Mouse (Mus musculus) embryonic facial prominence, embryonic 11.5 days (tissue): ENCODE data around the gene Ermp1. TPM values are rescaled to one million over a fixed set of nuclear protein-coding genes. Genes with fewer than 3 reads are reported as not detected.
A peak's percentile ranks its signal among the peaks of the same experiment; 100 is the strongest.

Experiments used
- ATAC-seq: fragments of 200-750 bp; cut with Nextera tagmentation; replicated peaks from 2 replicates; pipeline ENCODE4 v1.8.0; 2017; ENCODE audit warnings: low read depth; ENCODE audit not compliant: insufficient number of reproducible peaks, low FRiP score, low TSS enrichment
- DNase-seq: peaks from one replicate; pipeline ENCODE4 v3.0.0-alpha.2; 2015; ENCODE audit warnings: low spot score
- H3K27ac ChIP-seq: fragments of 300-500 bp; sonication (generic); replicated peaks from 2 replicates; pipeline ENCODE4 v1.5.1; 2014; ENCODE audit warnings: mild to moderate bottlenecking, low read depth, low read length, control low read depth
- H3K27me3 ChIP-seq: fragments of 300-500 bp; sonication (generic); 2 replicates; pipeline ENCODE4 v1.6.1; 2014; ENCODE audit warnings: mild to moderate bottlenecking, low read length, moderate library complexity, mixed read lengths; ENCODE audit not compliant: control insufficient read depth, insufficient read depth
- H3K36me3 ChIP-seq: fragments of 300-500 bp; sonication (generic); replicated peaks from 2 replicates; pipeline ENCODE4 v1.6.1; 2014; ENCODE audit warnings: low read depth, mild to moderate bottlenecking, low read length, moderate library complexity, mixed read lengths; ENCODE audit not compliant: control insufficient read depth, insufficient read depth
- H3K4me1 ChIP-seq: fragments of 300-500 bp; sonication (generic); 2 replicates; pipeline ENCODE4 v1.6.1; 2014; ENCODE audit warnings: low read length, mixed read lengths; ENCODE audit not compliant: control insufficient read depth, insufficient read depth
- H3K4me2 ChIP-seq: fragments of 300-500 bp; sonication (generic); 2 replicates; pipeline ENCODE4 v1.6.1; 2014; ENCODE audit warnings: low read depth, mild to moderate bottlenecking, control low read depth, low read length, moderate library complexity
- H3K4me3 ChIP-seq: fragments of 300-500 bp; sonication (generic); 2 replicates; pipeline ENCODE4 v1.5.1; 2014; ENCODE audit warnings: low read depth, low read length, control low read depth
- H3K9ac ChIP-seq: fragments of 300-500 bp; sonication (generic); replicated peaks from 2 replicates; pipeline ENCODE4 v1.6.1; 2014; ENCODE audit warnings: mild to moderate bottlenecking, control low read depth, low read length
- H3K9me3 ChIP-seq: fragments of 300-500 bp; sonication (generic); replicated peaks from 2 replicates; pipeline ENCODE4 v1.6.1; 2016; ENCODE audit warnings: mild to moderate bottlenecking, low read length, inconsistent platforms, mixed read lengths; ENCODE audit not compliant: control insufficient read depth
- WGBS: fragments of 180-500 bp; shearing (Covaris S2); extraction: QIAGEN DNeasy Blood & Tissue Kit; methylation state at CpG from one replicate; pipeline ENCODE4 v1.1.7; 2014; 5-methylcytosine and 5-hydroxymethylcytosine counted together
- polyA plus RNA-seq: library from polyadenylated mRNA; unstranded; fragments of >200 nt; fragmentation: Nextera tagmentation; extraction: Ambion mirVana; gene quantifications from 2 replicates; pipeline ENCODE4 v1.2.1, GENCODE M21; 2014

Ermp1 gene
- polyA plus RNA-seq, 1 experiment from 2014 or later = 16.8 TPM

GRCm38 (mm10) chr19:29644747-29645146 lies 3.5 kb downstream of the Ermp1 start:
- H3K27ac ChIP-seq = no peak overlapping the region
- ATAC-seq (no peak), DNase-seq (no peak)
- H3K27me3 ChIP-seq = no peaks in the 10 kb centered on the region
- H3K9me3 ChIP-seq = no peaks in the 10 kb centered on the region
- no peak overlapping the region for H3K4me3 ChIP-seq
- 91% methylated on average over 6 of the region's 6 CpGs for WGBS
- no peaks in the 10 kb centered on the region for H3K36me3 ChIP-seq
- no peak overlapping the region for H3K4me2 ChIP-seq
- H3K9ac ChIP-seq = no peak overlapping the region
- H3K4me1 ChIP-seq = no peaks in the 10 kb centered on the region; the same call in none of the 2 replicates

- no peak for DNase-seq
- no peak overlapping the region for H3K9ac ChIP-seq
- H3K36me3 ChIP-seq = no peaks in the 10 kb centered on the region
- H3K27me3 ChIP-seq = no peaks in the 10 kb centered on the region
- H3K4me2 ChIP-seq = no peak overlapping the region
- no peaks in the 10 kb centered on the region for H3K9me3 ChIP-seq
- no peak overlapping the region for H3K27ac ChIP-seq
- 87% methylated on average over 11 of the region's 11 CpGs for WGBS
- H3K4me1 ChIP-seq = no peaks in the 10 kb centered on the region; the same call in none of the 2 replicates
- ATAC-seq = no peak
- H3K4me3 ChIP-seq = no peak overlapping the region
These were observed 4.9 kb downstream of the Ermp1 start for GRCm38 (mm10) chr19:29643194-29643922.

- Histone ChIP-seq H3K9ac (no peak overlapping the region), H3K9me3 (no peaks in the 10 kb centered on the region), H3K4me3 (no peak overlapping the region), H3K27ac (no peak overlapping the region), H3K27me3 (no peaks in the 10 kb centered on the region), H3K36me3 (no peaks in the 10 kb centered on the region), H3K4me1 (no peaks in the 10 kb centered on the region; the same call in none of the 2 replicates), H3K4me2 (no peak overlapping the region)
- ATAC-seq (no peak), DNase-seq (peak; percentile 37)
- 27% methylated on average over 6 of the region's 6 CpGs for WGBS
These were observed 6.0 kb downstream of the Ermp1 start for GRCm38 (mm10) chr19:29642211-29642610.

- Histone ChIP-seq H3K27me3 (no peaks in the 10 kb centered on the region), H3K9ac (peak overlapping the region; percentile 32; the same call in 1 of the 2 replicates), H3K4me3 (no peak overlapping the region), H3K27ac (peak overlapping the region; percentile 25; the same call in 1 of the 2 replicates), H3K9me3 (no peaks in the 10 kb centered on the region), H3K4me2 (no peak overlapping the region; the same call in 1 of the 2 replicates), H3K36me3 (no peaks in the 10 kb centered on the region), H3K4me1 (no peaks in the 10 kb centered on the region; the same call in none of the 2 replicates)
- ATAC-seq = no peak
- no peak for DNase-seq
- 37% methylated on average over 5 of the region's 5 CpGs for WGBS
These were observed 6.7 kb downstream of the Ermp1 start for GRCm38 (mm10) chr19:29641510-29641909.

- WGBS = 24% methylated on average over 7 of the region's 9 CpGs
- Histone ChIP-seq H3K4me1 (no peaks in the 10 kb centered on the region; the same call in none of the 2 replicates), H3K9ac (no peak overlapping the region), H3K27ac (peak overlapping the region; percentile 25; the same call in 1 of the 2 replicates), H3K36me3 (no peaks in the 10 kb centered on the region), H3K9me3 (no peaks in the 10 kb centered on the region), H3K4me3 (no peak overlapping the region), H3K4me2 (no peak overlapping the region; the same call in 1 of the 2 replicates), H3K27me3 (no peaks in the 10 kb centered on the region)
- peak; percentile 69 for DNase-seq
- ATAC-seq = no peak
These were observed 7.2 kb downstream of the Ermp1 start for GRCm38 (mm10) chr19:29641055-29641454.

- DNase-seq (no peak), ATAC-seq (no peak)
- H3K4me1 ChIP-seq = no peaks in the 10 kb centered on the region
- H3K9me3 ChIP-seq = no peaks in the 10 kb centered on the region
- H3K4me2 ChIP-seq = no peak overlapping the region
- no peak overlapping the region for H3K27ac ChIP-seq
- H3K36me3 ChIP-seq = 0 out of 2 replicates have a peak, but pooled peaks cover 6% of the 10 kb centered on the region
- no peaks in the 10 kb centered on the region for H3K27me3 ChIP-seq
- 81% methylated on average over 2 of the region's 2 CpGs for WGBS
- no peak overlapping the region for H3K4me3 ChIP-seq
- H3K9ac ChIP-seq = no peak overlapping the region
These were observed 36.1 kb downstream of the Ermp1 start for GRCm38 (mm10) chr19:29612102-29612501.

GRCm38 (mm10) chr19:29610907-29611306 lies 37.3 kb downstream of the Ermp1 start:
- no peak for DNase-seq
- no peak overlapping the region for H3K4me2 ChIP-seq
- H3K9me3 ChIP-seq = no peaks in the 10 kb centered on the region
- H3K9ac ChIP-seq = no peak overlapping the region
- no peaks in the 10 kb centered on the region for H3K4me1 ChIP-seq
- H3K27me3 ChIP-seq = no peaks in the 10 kb centered on the region
- ATAC-seq = no peak
- 0 out of 2 replicates have a peak, but pooled peaks cover 6% of the 10 kb centered on the region for H3K36me3 ChIP-seq
- H3K4me3 ChIP-seq = no peak overlapping the region
- WGBS = 93% methylated on average over 10 of the region's 10 CpGs
- no peak overlapping the region for H3K27ac ChIP-seq

- Histone ChIP-seq H3K36me3 (peaks cover 8% of the 10 kb centered on the region; the same call in 1 of the 2 replicates), H3K4me1 (no peaks in the 10 kb centered on the region), H3K9me3 (no peaks in the 10 kb centered on the region), H3K27ac (no peak overlapping the region), H3K27me3 (no peaks in the 10 kb centered on the region), H3K9ac (no peak overlapping the region), H3K4me2 (no peak overlapping the region), H3K4me3 (no peak overlapping the region)
- ATAC-seq (no peak), DNase-seq (no peak)
- WGBS = 81% methylated on average over 4 of the region's 4 CpGs
These were observed 40.0 kb downstream of the Ermp1 start for GRCm38 (mm10) chr19:29608212-29608611.
